In the genomic region with DNA sequence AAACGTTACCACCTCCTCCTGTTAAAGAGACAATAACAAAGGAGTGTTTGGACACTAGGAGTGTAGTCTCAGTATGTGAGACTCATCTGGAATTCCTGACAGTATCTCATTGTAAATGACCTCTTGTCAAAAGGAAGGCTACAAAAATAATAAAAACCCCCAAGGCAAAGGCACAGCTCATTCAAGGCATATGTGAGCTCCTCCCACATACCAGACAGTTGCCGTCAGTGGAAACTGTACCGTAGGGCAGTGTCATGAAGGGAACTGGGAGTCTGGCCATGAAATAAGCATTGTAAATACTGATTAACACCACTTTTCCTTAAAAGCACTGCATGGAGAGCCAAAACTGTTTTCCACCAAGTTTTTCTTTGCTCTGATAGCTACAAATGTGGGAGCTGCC, we compare ENCODE assay signal across 7 mouse cellular contexts. TPM values are rescaled to one million over a fixed set of nuclear protein-coding genes. Genes with fewer than 3 reads are reported as not detected.
DNase-seq lines count a peak whose midpoint lies in the region; ATAC-seq lines count a peak whose summit lies in the region.

No protein-coding gene starts in this region.

- DNase-seq in urinary bladder, postnatal 14 days (ENCODE audit: low spot score): peak; percentile 65
- DNase-seq in urinary bladder, adult 2 months (ENCODE audit: low spot score): no peak
- DNase-seq in heart, adult 18-20 months: peak; percentile 85 to 89
- DNase-seq in kidney, adult 9 months: peak; percentile 76
- DNase-seq in lung, postnatal 25 days (ENCODE audit: low spot score): peak; percentile 78
- no peak for DNase-seq in spleen, postnatal 4 days (ENCODE audit: low spot score in 2 of 2)

- ATAC-seq in megakaryocyte-erythroid progenitor cell, adult 5-6 weeks (replicated peaks; ENCODE audit: low FRiP score, low TSS enrichment, poor library complexity, severe bottlenecking): no peak

RNA-seq across cellular contexts. Expression of a gene that starts 43.3 kb away (rescaled TPM):
- polyA plus RNA-seq in urinary bladder, adult 2 months (2012; rRNA removed): 22.2 and 26.6 TPM in 2 replicates
- total RNA-seq in heart, adult 18-20 months (2021): 10 to 100 TPM; 55.3 to 63.9 TPM
- total RNA-seq in megakaryocyte-erythroid progenitor cell, adult 5-6 weeks (2014; fragmentation: Nextera tagmentation): 53.2 and 66.1 TPM in 2 replicates
- 58.5 and 84.8 TPM in 2 replicates for total RNA-seq in megakaryocyte-erythroid progenitor cell, adult 5-6 weeks (2017)

Comparison
In these comparisons a context has a peak if more than half of its experiments do, and no peak if none do; other contexts are left out.
1. DNase-seq: peak in urinary bladder, postnatal 14 days (single experiment), heart, adult 18-20 months (2 of 2), kidney, adult 9 months (single experiment) and lung, postnatal 25 days (single experiment); none in urinary bladder, adult 2 months (single experiment) and spleen, postnatal 4 days (0 of 2).